Mouse (Mus musculus): ENCODE data around the gene Heatr3. TPM values are rescaled to one million over a fixed set of nuclear protein-coding genes. Genes with fewer than 3 reads are reported as not detected.

The Heatr3 gene
- polyA plus RNA-seq (2015; fragmentation: Illumina TruSeq; extraction: RNeasy Lipid Tissue Mini Kit (QIAGEN cat#74804); ENCODE audit: insufficient read depth, low replicate concordance), result 37.8 TPM

DNA sequence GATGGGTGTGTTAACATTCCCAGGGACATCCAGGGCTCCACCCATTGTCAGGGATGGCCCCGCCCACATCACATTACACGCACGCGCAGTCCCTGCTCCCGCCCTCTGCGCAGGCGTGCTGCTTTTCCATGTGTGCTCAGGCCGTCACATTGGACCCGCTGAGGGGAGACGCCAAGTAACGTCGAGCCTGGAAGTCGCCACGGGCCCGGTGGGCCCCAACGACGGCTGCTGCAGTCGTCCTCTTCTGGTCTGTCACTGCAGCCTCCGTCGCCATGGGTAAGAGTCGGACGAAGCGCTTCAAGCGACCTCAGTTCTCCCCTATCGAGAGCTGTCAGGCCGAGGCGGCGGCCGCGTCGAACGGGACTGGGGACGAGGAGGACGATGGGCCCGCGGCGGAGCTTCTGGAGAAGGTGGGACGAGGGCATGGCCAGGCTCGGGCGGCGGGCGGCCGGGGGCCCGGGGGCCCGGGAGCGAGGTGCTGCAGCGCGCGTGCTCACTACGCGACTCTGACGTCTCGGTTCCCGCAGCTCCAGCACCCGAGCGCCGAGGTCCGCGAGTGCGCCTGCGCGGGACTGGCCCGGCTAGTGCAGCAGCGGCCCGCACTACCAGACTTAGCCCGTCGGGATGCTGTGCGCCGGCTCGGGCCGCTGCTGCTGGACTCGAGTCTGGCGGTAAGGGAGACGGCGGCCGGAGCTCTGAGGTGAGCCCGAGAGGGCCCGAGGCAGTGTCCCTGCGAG is at the start of gene Heatr3:
Heatr3 (plus strand) TSS at position 108 of the 737 bp plus-strand sequence.

DNA sequence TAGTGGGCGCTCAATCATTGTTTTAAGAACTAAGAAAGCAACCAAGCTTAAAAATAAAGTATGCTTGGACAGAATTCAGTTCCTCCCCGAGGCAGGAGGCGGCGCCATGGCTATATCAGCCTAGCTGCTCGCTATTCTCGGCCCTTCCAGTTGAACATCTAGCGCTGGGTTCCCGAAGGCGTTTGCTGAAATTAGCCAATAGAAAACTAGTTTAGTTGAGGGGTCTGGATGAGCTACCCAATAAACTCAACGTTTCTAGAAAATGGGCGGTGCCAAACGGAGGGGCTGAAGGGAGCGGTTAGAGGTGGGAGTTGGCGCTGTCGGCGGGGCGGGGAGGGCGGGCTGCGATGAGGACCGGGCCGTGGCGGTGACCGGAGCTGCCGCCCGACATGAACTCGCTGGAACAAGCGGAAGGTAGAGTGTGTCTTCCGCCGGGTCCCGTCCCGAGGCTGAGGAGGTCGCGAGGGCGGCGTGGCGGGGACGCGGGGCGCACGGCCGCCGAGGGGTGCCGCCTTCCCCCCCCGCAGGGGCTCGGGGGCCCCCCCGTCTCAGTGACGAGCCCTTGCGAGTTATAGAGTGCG is 19.1 kb upstream of the Heatr3 start, which contains the start of gene Cnep1r1:
Cnep1r1 (plus strand) TSS at position 314 of the 581 bp plus-strand sequence.

DNA sequence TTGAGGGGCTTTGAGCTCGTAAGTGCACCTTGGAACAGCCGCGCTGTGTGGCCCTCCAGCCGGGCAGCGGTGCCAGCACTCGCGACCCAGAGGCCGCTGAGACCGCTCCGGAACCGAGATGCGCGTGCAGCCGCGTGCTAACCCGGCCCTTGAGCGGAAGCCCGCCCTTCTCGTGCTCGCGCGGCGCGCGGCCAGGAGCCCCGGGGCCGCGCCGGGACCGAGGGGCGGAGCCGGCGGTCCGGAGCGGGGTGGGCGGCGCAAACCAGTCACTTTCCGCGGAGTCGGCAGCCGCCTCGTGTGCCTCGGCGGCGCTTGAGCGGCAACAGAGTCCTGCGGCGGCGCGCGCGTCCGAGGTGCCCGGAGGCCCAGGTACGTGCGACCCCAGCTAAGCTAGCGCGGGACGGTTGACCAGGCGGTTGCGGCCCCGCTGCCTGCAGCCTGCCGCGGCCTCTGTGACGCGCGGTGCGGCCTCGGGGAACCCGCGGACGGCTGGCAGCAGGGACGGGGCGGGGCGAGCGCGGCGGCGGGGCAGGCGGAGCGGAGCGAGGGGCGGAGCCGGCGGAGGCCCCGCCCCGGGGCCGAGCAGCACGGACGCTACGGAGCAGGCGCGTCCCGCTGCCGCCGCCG is 61.4 kb downstream of the Heatr3 start, which contains the start of gene Tent4b:
Tent4b (plus strand) TSS at position 269 of the 627 bp plus-strand sequence.

Other genes starting within 250 kb of the Heatr3 start
- 1.3 TPM for gene Zfp423, start 178.3 kb upstream of the Heatr3 start, polyA plus RNA-seq (2015; fragmentation: Illumina TruSeq; extraction: RNeasy Lipid Tissue Mini Kit (QIAGEN cat#74804); ENCODE audit: insufficient read depth, low replicate concordance)
- 56.9 TPM for gene Cnep1r1, start 19.1 kb upstream of the Heatr3 start, polyA plus RNA-seq (2015; fragmentation: Illumina TruSeq; extraction: RNeasy Lipid Tissue Mini Kit (QIAGEN cat#74804); ENCODE audit: insufficient read depth, low replicate concordance)
- gene Tent4b, start 61.4 kb downstream of the Heatr3 start, polyA plus RNA-seq (2015; fragmentation: Illumina TruSeq; extraction: RNeasy Lipid Tissue Mini Kit (QIAGEN cat#74804); ENCODE audit: insufficient read depth, low replicate concordance), result 44.8 TPM
- gene Adcy7, start 134.5 kb downstream of the Heatr3 start, polyA plus RNA-seq (2015; fragmentation: Illumina TruSeq; extraction: RNeasy Lipid Tissue Mini Kit (QIAGEN cat#74804); ENCODE audit: insufficient read depth, low replicate concordance), result 115 TPM
- gene Brd7, start 224.3 kb downstream of the Heatr3 start, polyA plus RNA-seq (2015; fragmentation: Illumina TruSeq; extraction: RNeasy Lipid Tissue Mini Kit (QIAGEN cat#74804); ENCODE audit: insufficient read depth, low replicate concordance), result 104 TPM

Measured in spleen, adult 10 weeks (tissue).